Mouse (Mus musculus) mammary gland, adult 2 months (tissue): Measurements from ENCODE around the gene Msto1. TPM values are rescaled to one million over a fixed set of nuclear protein-coding genes. Genes with fewer than 3 reads are reported as not detected.

Source experiments
- polyA plus RNA-seq: library from polyadenylated mRNA; depleted of rRNA; stranded (reverse); fragments of >200 nt; gene quantifications from 2 replicates; pipeline ENCODE4 v1.2.3, GENCODE M21; 2012; ENCODE audit warnings: low replicate concordance; rRNA removed

The Msto1 gene
- polyA plus RNA-seq: 27.4 and 32.6 TPM in 2 replicates

DNA sequence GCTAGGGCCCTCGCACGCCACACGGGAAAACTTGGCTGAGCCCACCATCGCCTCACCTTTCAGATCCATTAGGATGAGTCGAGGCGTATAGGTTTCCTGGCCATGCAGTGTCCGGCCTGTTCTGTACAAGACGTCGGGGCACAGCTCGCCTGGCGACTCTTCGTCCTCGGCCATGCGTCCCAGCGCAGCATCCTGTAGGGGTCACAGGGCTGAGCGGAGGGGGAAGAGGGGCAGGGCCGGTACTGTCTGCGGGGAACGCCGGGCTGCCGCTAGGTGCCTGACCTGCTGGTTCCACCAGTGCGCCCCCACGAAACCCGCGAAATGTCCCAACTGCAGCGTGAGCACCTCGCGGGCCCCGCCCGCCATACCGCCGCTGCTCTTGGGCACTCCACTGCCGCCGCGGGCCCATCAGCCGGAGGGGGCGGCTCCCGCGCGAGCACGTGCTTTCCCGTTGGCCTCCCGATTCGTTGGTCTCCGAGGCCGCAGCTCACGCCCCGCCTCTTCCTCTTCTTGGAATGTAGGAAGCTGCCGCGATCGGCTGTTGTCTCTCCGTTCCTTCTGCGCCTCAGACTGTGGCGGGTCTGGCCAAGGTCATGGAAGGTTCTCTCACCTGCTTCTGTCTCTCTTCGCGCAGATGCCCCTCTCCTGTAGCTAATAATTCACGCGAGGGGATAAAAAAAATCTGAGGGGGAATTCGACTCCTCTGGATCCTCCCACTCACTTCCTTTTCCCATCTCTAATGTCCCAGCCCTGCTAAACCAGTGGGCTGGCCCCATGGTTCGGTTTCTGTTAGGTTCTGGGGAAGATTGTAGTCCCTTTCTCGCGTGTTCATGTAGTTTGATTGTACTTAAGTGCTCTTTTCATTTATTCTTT lies at the start of gene Msto1:
Msto1 (minus strand) TSS at position 489 of the 873 bp plus-strand sequence.

DNA sequence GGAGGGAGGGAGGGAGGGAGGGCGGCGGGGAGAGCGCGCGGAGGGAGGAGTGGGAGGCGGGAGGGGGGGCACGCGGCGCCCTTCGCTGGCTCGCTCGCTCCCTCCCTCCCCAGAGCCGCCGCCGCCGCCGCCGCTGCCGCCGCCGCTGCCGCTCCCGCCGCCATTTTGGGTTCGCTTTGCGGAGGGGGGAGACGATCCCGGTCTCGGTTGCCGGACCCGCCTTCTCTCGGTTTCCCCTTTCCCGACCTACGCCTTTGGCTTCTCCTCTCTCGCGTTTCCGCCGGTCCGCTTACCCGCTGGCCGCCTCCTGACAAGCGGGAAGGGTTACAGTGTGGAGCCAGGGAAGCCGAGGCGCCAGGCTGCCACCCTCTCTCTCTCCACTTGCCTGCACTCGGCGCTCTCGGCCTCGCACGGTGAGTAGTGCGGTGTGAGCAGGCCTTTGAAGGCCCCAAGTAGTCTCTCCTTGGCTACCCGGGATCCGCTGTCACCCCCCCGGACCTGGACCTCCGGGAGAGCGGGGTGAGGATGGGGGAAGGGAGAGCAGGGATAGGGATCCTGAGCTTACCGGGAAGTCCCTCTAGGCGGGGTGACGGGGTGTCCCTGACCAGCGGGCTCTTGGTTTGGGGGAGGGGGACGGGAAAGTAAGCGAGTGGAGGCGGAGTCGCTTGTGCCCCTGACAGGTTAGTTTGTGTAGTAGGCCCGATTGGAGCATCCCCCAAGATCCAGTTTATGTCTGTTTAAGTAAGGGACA lies 37.0 kb upstream of the Msto1 start, which contains the start of the genes Ash1l and Dap3:
Ash1l (plus strand) TSS at position 47 of the 751 bp plus-strand sequence.
Dap3 (minus strand) TSS at position 606 of the 751 bp plus-strand sequence.

Other genes starting within 250 kb of the Msto1 start
- 62.8 and 78.3 TPM in 2 replicates for gene Khdc4, start 228.2 kb downstream of the Msto1 start, polyA plus RNA-seq
- 38.7 and 55.6 TPM in 2 replicates for gene Rit1, start 197.2 kb downstream of the Msto1 start, polyA plus RNA-seq
- gene Syt11, start 138.8 kb downstream of the Msto1 start, polyA plus RNA-seq: 5.2 and 8.2 TPM in 2 replicates
- gene Gon4l, start 78.8 kb downstream of the Msto1 start, polyA plus RNA-seq: 13.6 and 15.5 TPM in 2 replicates
- gene Ash1l, start 36.6 kb upstream of the Msto1 start, polyA plus RNA-seq: 6.8 and 11.5 TPM in 2 replicates
- gene Dap3, start 37.2 kb upstream of the Msto1 start, polyA plus RNA-seq: 34.1 and 46.4 TPM in 2 replicates
- 43.9 and 51.7 TPM in 2 replicates for gene Rusc1, start 179.3 kb upstream of the Msto1 start, polyA plus RNA-seq
- gene Gm43738, start 187.1 kb upstream of the Msto1 start, polyA plus RNA-seq: not detected in 2 replicates
- 69.2 and 93.9 TPM in 2 replicates for gene Fdps, start 188.0 kb upstream of the Msto1 start, polyA plus RNA-seq
- 1.2 TPM in 1 of 2 replicates, not detected in the other for gene Pklr, start 222.1 kb upstream of the Msto1 start, polyA plus RNA-seq
- 1.7 and 5.4 TPM in 2 replicates for gene Hcn3, start 246.2 kb upstream of the Msto1 start, polyA plus RNA-seq